Mouse (Mus musculus): ENCODE data around the gene Ccdc134.

- TF ChIP-seq CTCF (IDR thresholded peaks at IDR 0.05; ENCODE audit: low read depth, low read length) (no peak), POLR2A (IDR thresholded peaks at IDR 0.05; ENCODE audit: borderline replicate concordance, low read depth, low read length) (no peak)
Observed at GRCm38 (mm10) chr15:82085606-82086005, 42.1 kb upstream of the Ccdc134 start.

Data from bone marrow macrophage, adult 2 months (primary cell).